Mouse (Mus musculus): ENCODE results near the gene Efnb3. TPM values are rescaled to one million over a fixed set of nuclear protein-coding genes. Genes with fewer than 3 reads are reported as not detected.

The Efnb3 gene
- total RNA-seq, 2 experiments from 2014 or later: 147 to 154 TPM

- DNase-seq (ENCODE audit: extremely low spot score in 1 of 2, low spot score in 2 of 2): no peak
- intact Hi-C loops (cut with DNase I): no loop called here
Measured at GRCm38 (mm10) chr11:69585718-69586325, 25.8 kb upstream of the Efnb3 start.

DNA sequence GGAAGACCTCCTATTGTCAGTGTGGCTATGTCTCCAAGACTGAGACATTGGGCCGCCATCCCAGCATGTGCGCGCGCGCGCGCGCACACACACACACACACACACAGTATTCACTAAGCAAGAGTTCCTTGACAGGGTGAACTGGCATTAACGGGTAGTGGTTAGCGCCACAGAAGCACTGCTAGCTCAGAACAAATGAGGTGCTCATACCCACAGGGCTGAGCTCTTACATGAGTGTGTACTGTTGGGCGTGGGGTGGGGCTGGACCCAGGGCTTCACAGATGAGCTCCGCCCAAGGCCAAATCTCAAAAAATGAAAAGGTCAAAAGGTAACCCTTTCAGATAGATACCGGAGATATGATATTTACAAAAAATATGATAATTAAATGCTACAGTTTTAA is 24.9 kb upstream of the Efnb3 start:
- intact Hi-C loops (cut with DNase I): no loop called here
- no peak for DNase-seq (ENCODE audit: extremely low spot score in 1 of 2, low spot score in 2 of 2)

DNA sequence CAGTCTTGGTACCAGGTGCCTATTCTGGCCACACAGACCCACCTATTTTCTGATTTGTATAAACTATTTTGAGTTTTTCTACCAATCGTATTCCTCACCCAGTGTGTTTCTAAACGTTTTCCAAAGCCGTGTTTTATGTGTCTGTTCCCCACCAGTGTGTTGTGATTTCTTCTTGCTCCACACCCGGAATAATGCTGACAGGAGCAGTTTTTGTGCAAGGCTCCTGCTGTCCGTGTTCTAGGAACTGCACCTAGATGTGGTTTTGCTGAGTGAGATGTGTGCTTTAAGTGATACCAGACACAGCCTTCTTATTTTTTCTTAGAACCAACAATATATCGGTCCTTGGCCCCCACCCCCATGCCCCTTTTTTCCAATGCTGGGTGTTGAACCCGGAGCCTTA is 24.0 kb upstream of the Efnb3 start:
- no peak for DNase-seq (ENCODE audit: extremely low spot score in 1 of 2, low spot score in 2 of 2)
- intact Hi-C loops (cut with DNase I): no loop called here

DNA sequence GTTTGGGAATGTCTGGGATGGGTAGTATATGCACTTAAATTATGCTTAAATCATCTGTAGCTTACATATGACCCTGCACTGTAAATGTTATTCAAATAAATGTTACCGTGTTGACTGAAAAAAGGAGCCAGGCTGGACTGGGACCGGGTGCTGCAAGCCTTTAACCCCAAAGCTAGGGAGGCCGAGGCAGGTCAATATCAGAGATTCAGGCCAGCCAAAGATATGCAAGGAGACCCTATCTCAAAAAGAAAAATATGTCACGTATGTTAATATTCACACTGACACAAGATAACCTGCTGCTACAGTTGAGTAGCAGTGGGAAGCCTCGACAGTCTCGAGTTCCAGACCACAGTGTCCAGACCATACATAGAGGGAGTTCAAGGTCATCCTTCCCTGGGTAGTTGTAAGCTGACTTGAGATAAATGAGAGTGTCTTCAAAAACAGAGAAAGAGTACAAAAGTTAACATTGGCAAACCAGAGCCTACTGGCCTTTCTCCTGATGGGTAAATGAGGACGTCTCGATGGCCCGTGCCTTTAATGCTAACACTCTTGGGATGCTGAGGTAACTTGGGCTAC is 22.3 kb upstream of the Efnb3 start:
- intact Hi-C loops (cut with DNase I): no loop called here

GRCm38 (mm10) chr11:69581814-69582213 is 21.8 kb upstream of the Efnb3 start:
- DNase-seq (ENCODE audit: extremely low spot score in 1 of 2, low spot score in 2 of 2): no peak
- intact Hi-C loops (cut with DNase I): no loop called here

More for the DNA sequence above, 22.3 kb upstream of the Efnb3 start:
- DNase-seq (ENCODE audit: extremely low spot score in 1 of 2, low spot score in 2 of 2): no peak

DNA sequence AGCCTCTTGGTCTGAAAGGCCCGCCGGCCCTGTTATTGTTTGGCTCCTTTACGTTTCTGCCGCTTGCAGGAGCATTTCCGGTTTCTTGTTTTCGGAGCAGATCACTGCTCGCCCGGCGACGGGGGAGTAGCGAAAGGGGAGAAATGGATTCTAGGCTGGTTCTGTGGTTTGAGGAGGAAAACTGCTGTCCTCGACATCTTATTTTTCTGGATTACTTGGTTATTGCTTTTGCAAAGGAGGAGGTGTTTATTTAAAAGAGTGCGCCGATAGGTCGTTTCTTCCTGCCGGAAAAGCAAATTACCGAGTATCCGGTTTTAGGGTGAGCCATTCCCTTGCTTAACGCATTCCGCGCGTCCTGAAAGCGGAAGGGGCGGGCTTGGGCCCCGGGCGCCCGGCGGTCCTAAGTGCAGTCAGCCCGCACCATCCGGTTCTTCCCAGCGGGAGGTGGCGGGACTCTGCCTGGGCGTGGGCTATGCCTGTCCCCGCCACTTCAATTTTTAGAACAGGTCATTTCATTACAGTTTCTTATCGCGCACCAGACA is 21.2 kb upstream of the Efnb3 start:
- intact Hi-C loops (cut with DNase I): no loop called here
- peak; percentile 86 to 96 for DNase-seq (ENCODE audit: extremely low spot score in 1 of 2, low spot score in 2 of 2)

GRCm38 (mm10) chr11:69580572-69581146 is 20.7 kb upstream of the Efnb3 start:
- DNase-seq (ENCODE audit: extremely low spot score in 1 of 2, low spot score in 2 of 2): no peak
- intact Hi-C loops (cut with DNase I): no loop called here

- DNase-seq (ENCODE audit: extremely low spot score in 1 of 2, low spot score in 2 of 2): peak; percentile 89 to 93
- intact Hi-C loops (cut with DNase I): no loop called here
Measured at GRCm38 (mm10) chr11:69580091-69580514, 20.1 kb upstream of the Efnb3 start, which contains the start of the genes Wrap53 and Trp53. Gene Wrap53, minus strand, starts transcription at chr11:69580255. Gene Trp53, plus strand, starts transcription at chr11:69580359.

GRCm38 (mm10) chr11:69579128-69580017 is 19.4 kb upstream of the Efnb3 start:
- intact Hi-C loops (cut with DNase I): loop anchor here (5.0 kb wide), 2 partner anchors 37 to 38 kb away; partner anchors contain the start of gene Shbg
- DNase-seq (ENCODE audit: extremely low spot score in 1 of 2, low spot score in 2 of 2): peak; percentile 95 to 98

DNA sequence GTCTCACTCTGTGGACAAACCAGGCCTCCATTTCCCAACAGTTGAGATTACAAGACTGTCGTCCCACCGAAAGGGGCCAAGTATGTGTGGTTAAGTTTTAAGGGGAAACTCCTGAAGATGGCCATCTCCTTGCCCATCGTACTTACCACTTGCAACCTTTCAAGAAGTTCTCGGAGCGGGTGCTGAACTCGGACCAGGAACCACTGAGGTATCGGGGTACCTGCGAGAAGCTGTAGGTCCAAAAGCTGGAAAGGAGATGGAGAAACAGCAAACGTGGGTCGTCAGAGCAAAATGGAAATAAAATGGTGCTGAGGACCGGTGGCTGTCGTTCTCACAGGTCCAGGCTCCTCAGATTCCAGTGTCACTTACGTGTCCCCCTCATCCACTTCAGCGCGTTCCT is 18.3 kb upstream of the Efnb3 start:
- no peak for DNase-seq (ENCODE audit: extremely low spot score in 1 of 2, low spot score in 2 of 2)
- intact Hi-C loops (cut with DNase I): loop anchor here (5.0 kb wide), 2 partner anchors 36 to 39 kb away; partner anchors contain the start of gene Shbg

GRCm38 (mm10) chr11:69576307-69576706 is 16.3 kb upstream of the Efnb3 start:
- intact Hi-C loops (cut with DNase I): loop anchor here (5.0 kb wide), 2 partner anchors 34 to 41 kb away; partner anchors contain the start of gene Shbg
- DNase-seq (ENCODE audit: extremely low spot score in 1 of 2, low spot score in 2 of 2): no peak

- intact Hi-C loops (cut with DNase I): loop anchor here (5.0 kb wide), 2 partner anchors 33 to 42 kb away; partner anchors contain the start of gene Shbg
- DNase-seq (ENCODE audit: extremely low spot score in 1 of 2, low spot score in 2 of 2): no peak
Measured at GRCm38 (mm10) chr11:69575220-69575619, 15.2 kb upstream of the Efnb3 start.

- DNase-seq (ENCODE audit: extremely low spot score in 1 of 2, low spot score in 2 of 2): no peak
- intact Hi-C loops (cut with DNase I): no loop called here
Measured at GRCm38 (mm10) chr11:69565131-69565530, 5.1 kb upstream of the Efnb3 start.

DNA sequence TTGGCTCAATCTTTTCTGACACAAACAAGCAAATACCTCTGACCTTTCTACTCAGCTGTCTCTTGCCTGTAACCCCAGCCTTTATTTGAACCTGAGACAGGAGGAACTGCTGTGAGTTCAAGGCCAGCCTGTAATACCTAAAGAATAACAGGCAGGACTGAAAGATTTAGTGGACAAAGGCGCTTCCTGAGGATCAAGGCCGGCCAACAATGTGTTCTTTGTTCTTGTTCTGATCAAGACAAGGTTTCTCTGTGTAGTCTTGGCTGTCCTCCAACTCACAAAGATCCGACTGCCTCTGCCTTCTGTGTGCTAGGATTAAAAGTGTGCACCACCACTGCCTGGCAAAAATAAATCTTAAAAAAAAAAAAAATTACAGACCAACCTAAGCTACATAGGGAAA is 4.4 kb upstream of the Efnb3 start:
- intact Hi-C loops (cut with DNase I): no loop called here
- DNase-seq (ENCODE audit: extremely low spot score in 1 of 2, low spot score in 2 of 2): no peak

GRCm38 (mm10) chr11:69563373-69563772 is 3.4 kb upstream of the Efnb3 start:
- intact Hi-C loops (cut with DNase I): no loop called here
- no peak for DNase-seq (ENCODE audit: extremely low spot score in 1 of 2, low spot score in 2 of 2)

DNA sequence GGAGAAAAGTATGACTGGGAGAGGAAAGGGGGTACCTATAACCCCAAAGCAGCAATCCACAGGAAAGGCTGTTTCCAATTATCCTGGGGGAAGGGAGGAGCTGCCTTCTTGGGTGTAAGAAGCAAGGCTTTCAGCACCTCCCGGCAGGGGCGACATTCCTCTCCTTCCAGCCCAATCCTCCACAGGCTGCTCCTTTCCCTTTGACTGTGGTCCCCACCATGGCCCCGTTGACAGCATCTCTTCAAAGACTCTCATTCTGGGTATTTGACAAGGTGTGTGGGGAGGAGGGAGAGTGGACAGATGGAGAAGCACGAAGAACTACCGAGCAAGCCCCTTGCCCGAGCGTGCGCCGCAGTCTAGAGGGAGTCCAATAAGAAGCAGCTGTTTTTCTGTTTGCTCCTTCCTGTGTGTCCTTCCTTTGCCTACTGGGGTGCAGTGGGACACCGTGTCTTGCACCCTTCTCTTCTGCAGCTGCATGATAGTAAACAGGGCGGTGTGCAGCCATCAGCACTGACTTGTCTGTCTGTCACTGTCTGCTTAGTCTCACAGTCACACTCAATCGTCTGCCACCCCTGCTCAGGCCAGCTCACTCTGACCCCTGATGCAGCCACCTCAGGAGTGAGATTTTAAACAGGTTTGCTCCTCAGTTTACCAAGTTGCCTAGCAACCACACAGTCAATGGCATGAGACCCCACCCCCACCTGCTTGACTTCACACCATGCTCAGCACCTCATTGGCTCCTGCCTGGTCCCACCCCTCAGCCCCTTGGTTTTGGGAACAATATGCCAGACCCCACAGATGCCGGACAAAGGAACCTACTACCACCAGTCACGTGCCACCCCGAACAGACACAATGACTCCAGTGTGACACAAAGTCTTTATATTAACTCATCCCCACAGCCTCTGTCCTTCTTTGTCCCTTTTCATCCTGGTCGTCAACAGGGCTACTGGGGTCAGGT is 1.2 kb upstream of the Efnb3 start:
- intact Hi-C loops (cut with DNase I): no loop called here
- DNase-seq (ENCODE audit: extremely low spot score in 1 of 2, low spot score in 2 of 2): no peak

DNA sequence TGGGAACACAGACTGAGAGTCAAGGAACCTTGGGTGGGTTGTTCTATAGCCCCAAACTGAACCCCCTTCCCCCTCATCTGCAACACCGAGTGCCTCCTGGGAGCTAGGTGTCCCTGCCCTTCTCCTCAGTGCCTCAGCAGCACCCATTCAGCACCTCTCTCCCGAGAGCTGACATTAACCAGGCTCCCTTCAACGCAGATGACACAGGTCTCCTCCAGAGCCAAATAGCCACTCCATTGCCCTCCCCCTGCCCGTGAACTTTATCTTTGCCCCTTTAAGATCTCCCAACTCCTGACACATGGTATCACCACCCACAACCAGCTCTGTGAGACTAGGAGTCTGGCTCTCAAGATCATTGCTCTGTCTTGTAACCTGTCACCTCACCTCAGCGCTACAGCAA is 822 bp downstream of the Efnb3 start:
- no peak for DNase-seq (ENCODE audit: extremely low spot score in 1 of 2, low spot score in 2 of 2)
- intact Hi-C loops (cut with DNase I): no loop called here

DNA sequence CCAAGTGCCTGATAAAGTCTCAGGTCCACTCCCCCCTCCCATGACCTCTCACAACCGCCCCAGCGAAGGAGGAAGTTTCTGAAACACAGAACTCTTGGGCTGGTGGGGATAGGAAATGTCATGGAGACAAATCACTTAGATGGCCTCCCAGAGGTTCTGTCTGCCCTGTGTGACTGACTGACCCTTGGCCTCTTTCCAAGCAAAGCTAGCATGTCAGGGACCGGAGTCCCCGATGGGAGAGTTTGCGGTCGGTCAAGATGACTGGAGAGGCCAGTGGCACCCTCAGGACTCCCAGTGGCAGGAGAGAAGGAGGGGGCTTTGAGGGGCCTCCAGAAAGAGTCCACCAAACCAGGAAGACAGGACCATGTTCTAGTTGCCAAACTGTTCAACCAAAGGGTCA is 1.2 kb downstream of the Efnb3 start:
- no peak for DNase-seq (ENCODE audit: extremely low spot score in 1 of 2, low spot score in 2 of 2)
- intact Hi-C loops (cut with DNase I): no loop called here
